Mouse (Mus musculus) limb, embryonic 11.5 days (tissue): ENCODE results near the gene Crlf1. TPM values are rescaled to one million over a fixed set of nuclear protein-coding genes. Genes with fewer than 3 reads are reported as not detected.

Source experiments
- ATAC-seq: fragments of 200-750 bp; cut with Nextera tagmentation; 2 replicates; pipeline ENCODE4 v1.8.0; 2017; ENCODE audit warnings: low read depth; ENCODE audit not compliant: insufficient number of reproducible peaks, low FRiP score, low TSS enrichment
- DNase-seq: peaks from one replicate; pipeline ENCODE4 v3.0.0-alpha.2; 2015; ENCODE audit warnings: low spot score
- H3K27ac ChIP-seq: fragments of 300-500 bp; sonication (generic); replicated peaks from 2 replicates; pipeline ENCODE4 v1.5.1; 2014; ENCODE audit warnings: low read depth, mild to moderate bottlenecking, low read length
- H3K27me3 ChIP-seq: fragments of 300-500 bp; sonication (generic); 2 replicates; pipeline ENCODE4 v1.6.1; 2014; ENCODE audit warnings: mild to moderate bottlenecking, low read length, mixed read lengths; ENCODE audit not compliant: control insufficient read depth, insufficient read depth
- H3K36me3 ChIP-seq: fragments of 300-500 bp; sonication (generic); 2 replicates; pipeline ENCODE4 v1.6.1; 2014; ENCODE audit warnings: mild to moderate bottlenecking, low read length, moderate library complexity, mixed read lengths; ENCODE audit not compliant: control insufficient read depth, insufficient read depth
- H3K4me1 ChIP-seq: fragments of 300-500 bp; sonication (generic); 2 replicates; pipeline ENCODE4 v1.6.1; 2014; ENCODE audit warnings: low read length, mixed read lengths; ENCODE audit not compliant: control insufficient read depth, insufficient read depth
- H3K4me2 ChIP-seq: fragments of 300-500 bp; sonication (generic); 2 replicates; pipeline ENCODE4 v1.6.1; 2014; ENCODE audit warnings: low read depth, mild to moderate bottlenecking, moderate library complexity; ENCODE audit not compliant: severe bottlenecking
- H3K4me3 ChIP-seq: fragments of 300-500 bp; sonication (generic); 2 replicates; pipeline ENCODE4 v1.5.1; 2014; ENCODE audit warnings: low read depth, low read length
- H3K9ac ChIP-seq: fragments of 300-500 bp; sonication (generic); 2 replicates; pipeline ENCODE4 v1.6.1; 2014; ENCODE audit warnings: mild to moderate bottlenecking, low read length
- H3K9me3 ChIP-seq: fragments of 300-500 bp; sonication (generic); 2 replicates; pipeline ENCODE4 v1.6.1; 2016; ENCODE audit warnings: low read length; ENCODE audit not compliant: control insufficient read depth
- WGBS: fragments of 180-500 bp; shearing (Covaris S2); extraction: QIAGEN DNeasy Blood & Tissue Kit; methylation state at CpG from one replicate; pipeline ENCODE4 v1.1.7; 2014; 5-methylcytosine and 5-hydroxymethylcytosine counted together
- polyA plus RNA-seq: library from polyadenylated mRNA; unstranded; fragments of >200 nt; fragmentation: Nextera tagmentation; extraction: Ambion mirVana; gene quantifications from 2 replicates; pipeline ENCODE4 v1.2.1, GENCODE M21; 2014

Crlf1 gene
- polyA plus RNA-seq, 1 experiment from 2014 or later: 85.8 TPM

- no peaks in the 10 kb centered on the region for H3K27me3 ChIP-seq
- DNase-seq (no peak), ATAC-seq (no peak)
- WGBS: 95% methylated on average over 11 of the region's 11 CpGs
- peaks cover 10% of the 10 kb centered on the region; the same call in 1 of the 2 replicates for H3K36me3 ChIP-seq
- H3K9me3 ChIP-seq: no peaks in the 10 kb centered on the region
- no peak overlapping the region for H3K4me2 ChIP-seq
- H3K4me3 ChIP-seq: no peak overlapping the region
- no peak overlapping the region for H3K27ac ChIP-seq
- H3K9ac ChIP-seq: no peak overlapping the region
- H3K4me1 ChIP-seq: peaks cover 8% of the 10 kb centered on the region
Observed at GRCm38 (mm10) chr8:70512253-70512903, 19.4 kb downstream of the Crlf1 start.

- no peak overlapping the region for H3K4me2 ChIP-seq
- no peak overlapping the region for H3K4me3 ChIP-seq
- no peaks in the 10 kb centered on the region for H3K9me3 ChIP-seq
- no peak overlapping the region for H3K27ac ChIP-seq
- WGBS: 86% methylated on average over 2 of the region's 2 CpGs
- peaks cover 8% of the 10 kb centered on the region for H3K4me1 ChIP-seq
- no peaks in the 10 kb centered on the region for H3K27me3 ChIP-seq
- no peak overlapping the region for H3K9ac ChIP-seq
- no peak for ATAC-seq
- no peak for DNase-seq
- peaks cover 5% of the 10 kb centered on the region; the same call in 1 of the 2 replicates for H3K36me3 ChIP-seq
Observed at GRCm38 (mm10) chr8:70513441-70513840, 20.5 kb downstream of the Crlf1 start.

- no peak overlapping the region for H3K4me2 ChIP-seq
- H3K9ac ChIP-seq: no peak overlapping the region
- H3K27ac ChIP-seq: no peak overlapping the region
- 69% methylated on average over 10 of the region's 10 CpGs for WGBS
- H3K36me3 ChIP-seq: no peaks in the 10 kb centered on the region; the same call in 1 of the 2 replicates
- ATAC-seq (no peak), DNase-seq (no peak)
- H3K9me3 ChIP-seq: no peaks in the 10 kb centered on the region
- no peaks in the 10 kb centered on the region for H3K27me3 ChIP-seq
- no peak overlapping the region for H3K4me3 ChIP-seq
- peaks cover 4% of the 10 kb centered on the region; the same call in 1 of the 2 replicates for H3K4me1 ChIP-seq
Observed at GRCm38 (mm10) chr8:70517940-70518643, 25.1 kb downstream of the Crlf1 start.

- H3K36me3 ChIP-seq: no peaks in the 10 kb centered on the region
- no peaks in the 10 kb centered on the region for H3K27me3 ChIP-seq
- no peak overlapping the region for H3K4me3 ChIP-seq
- H3K4me1 ChIP-seq: peaks cover 4% of the 10 kb centered on the region; the same call in 1 of the 2 replicates
- WGBS: 92% methylated on average over 6 of the region's 6 CpGs
- H3K4me2 ChIP-seq: no peak overlapping the region
- DNase-seq: no peak
- no peaks in the 10 kb centered on the region for H3K9me3 ChIP-seq
- H3K27ac ChIP-seq: no peak overlapping the region
- no peak overlapping the region for H3K9ac ChIP-seq
- no peak for ATAC-seq
Observed at GRCm38 (mm10) chr8:70519043-70519442, 26.1 kb downstream of the Crlf1 start.

GRCm38 (mm10) chr8:70519606-70520005 lies 26.6 kb downstream of the Crlf1 start:
- Histone ChIP-seq H3K9me3 (no peaks in the 10 kb centered on the region), H3K27me3 (no peaks in the 10 kb centered on the region), H3K4me1 (peaks cover 4% of the 10 kb centered on the region; the same call in 1 of the 2 replicates), H3K4me2 (no peak overlapping the region), H3K9ac (no peak overlapping the region), H3K27ac (no peak overlapping the region), H3K4me3 (no peak overlapping the region), H3K36me3 (no peaks in the 10 kb centered on the region)
- ATAC-seq (no peak), DNase-seq (no peak)
- 71% methylated on average over 2 of the region's 2 CpGs for WGBS

- ATAC-seq (peak; percentile 81), DNase-seq (peak; percentile 97)
- peak overlapping the region; percentile 71 for H3K27ac ChIP-seq
Observed at GRCm38 (mm10) chr8:70522592-70523403, 29.8 kb downstream of the Crlf1 start.

GRCm38 (mm10) chr8:70527111-70527511 lies 34.2 kb downstream of the Crlf1 start:
- ATAC-seq (no peak), DNase-seq (no peak)
- no peak overlapping the region for H3K27ac ChIP-seq
- H3K4me3 ChIP-seq: peak overlapping the region; percentile 85
- peak overlapping the region; percentile 81 for H3K4me2 ChIP-seq
- H3K9me3 ChIP-seq: no peaks in the 10 kb centered on the region
- H3K27me3 ChIP-seq: no peaks in the 10 kb centered on the region
- WGBS: 2% methylated on average over 8 of the region's 8 CpGs
- peaks cover 19% of the 10 kb centered on the region for H3K36me3 ChIP-seq
- H3K4me1 ChIP-seq: peaks cover 4% of the 10 kb centered on the region
- peak overlapping the region; percentile 66 for H3K9ac ChIP-seq

More at GRCm38 (mm10) chr8:70522592-70523403, 29.8 kb downstream of the Crlf1 start:
- H3K4me2 ChIP-seq: peak overlapping the region; percentile 72
- no peaks in the 10 kb centered on the region for H3K9me3 ChIP-seq
- H3K4me3 ChIP-seq: peak overlapping the region; percentile 68
- no peaks in the 10 kb centered on the region for H3K36me3 ChIP-seq
- H3K27me3 ChIP-seq: no peaks in the 10 kb centered on the region
- under 1% methylated on average over 51 of the region's 51 CpGs for WGBS
- H3K4me1 ChIP-seq: peaks cover 4% of the 10 kb centered on the region; the same call in 1 of the 2 replicates
- H3K9ac ChIP-seq: peak overlapping the region; percentile 77
